Mouse (Mus musculus): ENCODE measurements around the gene Hdac4.

DNA sequence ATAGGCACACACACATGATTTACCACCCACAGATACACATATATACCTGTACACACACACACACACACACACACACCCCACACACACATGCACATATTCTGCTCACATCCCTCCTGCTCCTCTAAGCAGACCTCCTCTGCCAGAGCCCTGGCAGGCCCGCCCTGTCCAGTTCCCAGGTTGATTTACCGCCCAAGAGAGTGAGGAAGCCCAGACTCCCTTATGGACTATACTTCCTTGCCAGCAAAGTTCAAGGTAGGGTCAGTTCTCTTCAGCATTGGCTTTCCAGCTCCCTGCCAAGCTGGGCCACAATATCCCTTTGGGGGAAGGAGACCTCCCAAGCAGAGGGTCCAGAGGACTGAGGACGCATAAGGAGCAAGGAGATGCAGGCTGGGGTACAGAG is 280.9 kb downstream of the Hdac4 start:
- TF ChIP-seq CTCF (IDR thresholded peaks at IDR 0.05; ENCODE audit: insufficient read depth, low read length): no peak
- no peak for TF ChIP-seq POLR2A (IDR thresholded peaks at IDR 0.05; ENCODE audit: borderline replicate concordance, extremely low read depth, low read depth, low read length)
